Mouse (Mus musculus) frontal cortex, postnatal 25 days (tissue): ENCODE data around the gene Gabra6.

Experiments
- DNase-seq, 2 experiments: peaks; one replicate each; pipeline ENCODE4 v3.0.0; 2022; ENCODE audit warnings: low spot score in 2 of 2

Gabra6 gene

GRCm38 (mm10) chr11:42320882-42321281 lies at the start of gene Gabra6:
Gabra6 (minus strand) TSS chr11:42321072.
- no peak for DNase-seq

GRCm38 (mm10) chr11:42365544-42365943 lies 44.7 kb upstream of the Gabra6 start:
- DNase-seq = no peak

GRCm38 (mm10) chr11:42332121-42332520 lies 11.2 kb upstream of the Gabra6 start:
- DNase-seq = no peak

- no peak for DNase-seq
Measured at GRCm38 (mm10) chr11:42326262-42326661, 5.4 kb upstream of the Gabra6 start.

GRCm38 (mm10) chr11:42321560-42321959 lies 688 bp upstream of the Gabra6 start:
- DNase-seq = no peak

- DNase-seq = no peak
Measured at GRCm38 (mm10) chr11:42319521-42319920, 1.4 kb downstream of the Gabra6 start.

- no peak for DNase-seq
Measured at GRCm38 (mm10) chr11:42319101-42319500, 1.8 kb downstream of the Gabra6 start.

GRCm38 (mm10) chr11:42317985-42318384 lies 2.9 kb downstream of the Gabra6 start:
- DNase-seq = no peak

- no peak for DNase-seq
Measured at GRCm38 (mm10) chr11:42314850-42315249, 6.0 kb downstream of the Gabra6 start.

GRCm38 (mm10) chr11:42310892-42311291 lies 10.0 kb downstream of the Gabra6 start:
- no peak for DNase-seq

- DNase-seq = no peak
Measured at GRCm38 (mm10) chr11:42309086-42309485, 11.8 kb downstream of the Gabra6 start.

- DNase-seq = no peak
Measured at GRCm38 (mm10) chr11:42306095-42306494, 14.8 kb downstream of the Gabra6 start.

- no peak for DNase-seq
Measured at GRCm38 (mm10) chr11:42258978-42259377, 61.9 kb downstream of the Gabra6 start.
